Mouse (Mus musculus): ENCODE data around the gene Ddx50. TPM values are rescaled to one million over a fixed set of nuclear protein-coding genes. Genes with fewer than 3 reads are reported as not detected.
"Not testable (repeated sequence)": the region's sequence is repeated elsewhere in the genome, so short reads cannot be mapped to it uniquely, and the experiment has no call there.

The Ddx50 gene
- polyA plus RNA-seq, 1 experiment from 2014 or later: 35.4 TPM

DNA sequence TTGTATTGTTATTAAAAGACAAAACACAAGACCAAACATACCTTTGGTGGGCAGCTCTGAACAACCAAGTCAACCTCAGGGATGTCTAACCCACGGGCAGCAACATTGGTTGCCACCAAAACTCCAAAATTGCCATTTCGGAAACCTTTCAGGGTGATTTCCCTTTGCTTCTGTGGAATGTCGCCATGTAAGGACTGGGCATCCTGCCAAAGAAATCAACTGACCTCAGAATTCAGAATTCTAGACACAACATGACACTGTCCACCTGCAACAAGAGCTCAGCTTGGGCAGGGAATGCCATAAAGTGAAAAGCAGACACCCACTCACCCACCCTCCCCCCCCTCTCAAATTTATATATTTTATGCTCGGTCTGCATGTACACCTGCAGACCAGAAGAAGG lies 62.4 kb downstream of the Ddx50 start:
- H3K27ac ChIP-seq (ENCODE audit: low read length): no peak overlapping the region
- no peak for ATAC-seq (ENCODE audit: low read depth)
- H3K9ac ChIP-seq (ENCODE audit: low read depth, low read length): no peak overlapping the region
- H3K9me3 ChIP-seq (replicated peaks; ENCODE audit: control insufficient read depth, low read length): no peaks in the 10 kb centered on the region
- 73% methylated on average over 4 of the region's 4 CpGs for WGBS (ENCODE audit: insufficient replicate concordance)
- no peaks in the 10 kb centered on the region for H3K4me1 ChIP-seq (ENCODE audit: control insufficient read depth, low read depth, low read length)
- no peak overlapping the region for H3K4me3 ChIP-seq (ENCODE audit: low read depth, low read length)
- H3K36me3 ChIP-seq (ENCODE audit: control insufficient read depth, insufficient read depth): peaks cover 62% of the 10 kb centered on the region
- no peak overlapping the region for H3K4me2 ChIP-seq (ENCODE audit: low read depth, low read length)
- no peaks in the 10 kb centered on the region for H3K27me3 ChIP-seq (ENCODE audit: control insufficient read depth, insufficient read depth, low read depth, low read length)

DNA sequence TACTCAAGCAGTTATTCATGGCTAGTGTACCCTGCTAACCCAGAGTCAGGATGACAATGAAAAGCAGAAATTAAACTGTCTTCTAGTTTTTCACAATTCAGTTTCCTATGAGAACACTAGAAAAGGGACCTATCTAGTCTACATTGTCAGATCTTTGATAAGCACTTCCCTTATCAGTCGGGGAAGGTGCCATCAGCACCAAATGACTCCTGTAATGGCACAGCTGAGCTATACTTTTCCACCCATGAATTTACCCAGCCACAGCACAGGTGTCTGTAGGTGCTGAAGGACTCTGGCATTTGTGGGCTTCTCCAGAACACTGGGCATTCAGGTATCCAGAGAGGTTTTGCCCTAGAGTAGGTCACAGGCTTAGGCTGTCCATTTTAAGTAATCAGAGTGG lies 67.8 kb downstream of the Ddx50 start:
- Histone ChIP-seq H3K27me3 (ENCODE audit: control insufficient read depth, insufficient read depth, low read depth, low read length) (no peaks in the 10 kb centered on the region), H3K4me1 (ENCODE audit: control insufficient read depth, low read depth, low read length) (no peaks in the 10 kb centered on the region; the same call in 1 of the 2 replicates), H3K9me3 (replicated peaks; ENCODE audit: control insufficient read depth, low read length) (no peaks in the 10 kb centered on the region), H3K9ac (ENCODE audit: low read depth, low read length) (no peak overlapping the region), H3K36me3 (ENCODE audit: control insufficient read depth, insufficient read depth) (peaks cover 55% of the 10 kb centered on the region), H3K4me2 (ENCODE audit: low read depth, low read length) (no peak overlapping the region), H3K4me3 (ENCODE audit: low read depth, low read length) (no peak overlapping the region), H3K27ac (ENCODE audit: low read length) (no peak overlapping the region)
- WGBS (ENCODE audit: insufficient replicate concordance): 46% methylated on average over 1 of the region's 1 CpGs
- ATAC-seq (ENCODE audit: low read depth): no peak

DNA sequence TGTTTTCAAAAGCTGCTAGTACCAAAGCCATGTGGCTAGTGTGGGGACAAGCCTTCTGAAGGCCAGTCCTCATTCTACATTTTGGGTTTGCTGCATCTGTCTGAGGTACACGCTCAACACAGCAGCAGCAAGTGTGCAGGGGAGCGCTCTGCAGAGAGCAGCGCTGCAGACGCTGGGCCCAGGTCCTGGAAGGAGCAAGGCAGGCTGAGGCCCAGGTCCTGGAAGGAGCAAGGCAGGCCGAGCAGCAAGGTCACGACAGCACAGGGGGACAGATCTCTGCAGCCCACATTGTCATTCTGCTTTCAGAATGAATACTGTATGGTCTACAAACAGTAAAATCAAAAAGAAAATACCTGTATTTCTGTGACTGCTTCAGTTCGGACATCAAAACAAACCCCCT lies 68.3 kb downstream of the Ddx50 start:
- peaks cover 49% of the 10 kb centered on the region for H3K36me3 ChIP-seq (ENCODE audit: control insufficient read depth, insufficient read depth)
- 82% methylated on average over 7 of the region's 7 CpGs for WGBS (ENCODE audit: insufficient replicate concordance)
- no peaks in the 10 kb centered on the region for H3K9me3 ChIP-seq (replicated peaks; ENCODE audit: control insufficient read depth, low read length)
- ATAC-seq (ENCODE audit: low read depth): no peak
- peaks cover under 1% of the 10 kb centered on the region for H3K4me1 ChIP-seq (ENCODE audit: control insufficient read depth, low read depth, low read length)
- H3K27ac ChIP-seq (ENCODE audit: low read length): no peak overlapping the region
- H3K27me3 ChIP-seq (ENCODE audit: control insufficient read depth, insufficient read depth, low read depth, low read length): no peaks in the 10 kb centered on the region
- no peak overlapping the region for H3K4me2 ChIP-seq (ENCODE audit: low read depth, low read length)
- no peak overlapping the region for H3K4me3 ChIP-seq (ENCODE audit: low read depth, low read length)
- no peak overlapping the region for H3K9ac ChIP-seq (ENCODE audit: low read depth, low read length)

- Histone ChIP-seq H3K4me3 (ENCODE audit: low read depth, low read length) (no peak overlapping the region), H3K27ac (ENCODE audit: low read length) (no peak overlapping the region), H3K27me3 (ENCODE audit: control insufficient read depth, insufficient read depth, low read depth, low read length) (no peaks in the 10 kb centered on the region), H3K9me3 (replicated peaks; ENCODE audit: control insufficient read depth, low read length) (no peaks in the 10 kb centered on the region), H3K4me2 (ENCODE audit: low read depth, low read length) (no peak overlapping the region), H3K9ac (ENCODE audit: low read depth, low read length) (no peak overlapping the region), H3K36me3 (ENCODE audit: control insufficient read depth, insufficient read depth) (peaks cover 46% of the 10 kb centered on the region), H3K4me1 (ENCODE audit: control insufficient read depth, low read depth, low read length) (peaks cover 5% of the 10 kb centered on the region)
- ATAC-seq (ENCODE audit: low read depth): no peak
- WGBS (ENCODE audit: insufficient replicate concordance): 80% methylated on average over 17 of the region's 17 CpGs
Measured at GRCm38 (mm10) chr10:62582263-62582662, 68.8 kb downstream of the Ddx50 start.

DNA sequence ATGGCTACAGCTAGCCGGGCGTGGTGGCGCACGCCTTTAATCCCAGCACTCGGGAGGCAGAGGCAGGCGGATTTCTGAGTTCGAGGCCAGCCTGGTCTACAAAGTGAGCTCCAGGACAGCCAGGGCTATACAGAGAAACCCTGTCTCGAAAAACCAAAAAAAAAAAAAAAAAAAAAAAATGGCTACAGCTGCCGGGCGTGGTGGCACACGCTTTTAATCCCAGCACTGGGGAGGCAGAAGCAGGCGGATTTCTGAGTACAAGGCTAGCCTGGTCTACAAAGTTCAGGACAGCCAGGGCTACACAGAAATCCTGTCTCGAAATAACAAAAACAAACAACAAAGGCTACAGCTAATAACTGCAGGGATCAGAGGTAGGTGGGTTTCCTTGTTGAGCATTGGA lies 71.9 kb downstream of the Ddx50 start:
- not testable (repeated sequence) for H3K4me2 ChIP-seq (ENCODE audit: low read depth, low read length); H3K27me3 ChIP-seq (ENCODE audit: control insufficient read depth, insufficient read depth, low read depth, low read length); H3K4me1 ChIP-seq (ENCODE audit: control insufficient read depth, low read depth, low read length); ATAC-seq (ENCODE audit: low read depth); H3K4me3 ChIP-seq (ENCODE audit: low read depth, low read length); H3K9ac ChIP-seq (ENCODE audit: low read depth, low read length); H3K9me3 ChIP-seq (replicated peaks; ENCODE audit: control insufficient read depth, low read length); H3K27ac ChIP-seq (ENCODE audit: low read length)
- peaks cover 29% of the 10 kb centered on the region for H3K36me3 ChIP-seq (ENCODE audit: control insufficient read depth, insufficient read depth)
- 77% methylated on average over 12 of the region's 13 CpGs for WGBS (ENCODE audit: insufficient replicate concordance)

- peak; percentile 99 for ATAC-seq (ENCODE audit: low read depth)
- peak within 1 kb of the TSS; percentile 92 for H3K4me2 ChIP-seq (ENCODE audit: low read depth, low read length)
- peak within 1 kb of the TSS; percentile 75 for H3K27ac ChIP-seq (ENCODE audit: low read length)
Measured at GRCm38 (mm10) chr10:62578338-62579100, 72.5 kb downstream of the Ddx50 start, which contains the start of gene Kif1bp. Gene Kif1bp, minus strand, starts transcription at chr10:62578457.

GRCm38 (mm10) chr10:62577673-62578337 lies 73.2 kb downstream of the Ddx50 start:
- no peaks in the 10 kb centered on the region for H3K9me3 ChIP-seq (replicated peaks; ENCODE audit: control insufficient read depth, low read length)
- peak overlapping the region; percentile 85 for H3K9ac ChIP-seq (ENCODE audit: low read depth, low read length)
- H3K27me3 ChIP-seq (ENCODE audit: control insufficient read depth, insufficient read depth, low read depth, low read length): no peaks in the 10 kb centered on the region
- peaks cover 10% of the 10 kb centered on the region for H3K4me1 ChIP-seq (ENCODE audit: control insufficient read depth, low read depth, low read length)
- 1% methylated on average over 54 of the region's 54 CpGs for WGBS (ENCODE audit: insufficient replicate concordance)
- peak overlapping the region; percentile 92 for H3K4me3 ChIP-seq (ENCODE audit: low read depth, low read length)
- H3K27ac ChIP-seq (ENCODE audit: low read length): peak overlapping the region; percentile 75
- ATAC-seq (ENCODE audit: low read depth): peak; percentile 78
- peak overlapping the region; percentile 92 for H3K4me2 ChIP-seq (ENCODE audit: low read depth, low read length)
- peaks cover 23% of the 10 kb centered on the region for H3K36me3 ChIP-seq (ENCODE audit: control insufficient read depth, insufficient read depth)

More at GRCm38 (mm10) chr10:62578338-62579100, 72.5 kb downstream of the Ddx50 start, which contains the start of gene Kif1bp:
- H3K36me3 ChIP-seq (ENCODE audit: control insufficient read depth, insufficient read depth): peaks cover 25% of the 10 kb centered on the region
- no peaks in the 10 kb centered on the region for H3K27me3 ChIP-seq (ENCODE audit: control insufficient read depth, insufficient read depth, low read depth, low read length)
- H3K4me3 ChIP-seq (ENCODE audit: low read depth, low read length): peak within 1 kb of the TSS; percentile 92
- H3K4me1 ChIP-seq (ENCODE audit: control insufficient read depth, low read depth, low read length): peaks cover 10% of the 10 kb centered on the region
- H3K9ac ChIP-seq (ENCODE audit: low read depth, low read length): peak within 1 kb of the TSS; percentile 85
- H3K9me3 ChIP-seq (replicated peaks; ENCODE audit: control insufficient read depth, low read length): no peaks in the 10 kb centered on the region
- 6% methylated on average over 33 of the region's 33 CpGs for WGBS (ENCODE audit: insufficient replicate concordance)

- no peak for ATAC-seq (ENCODE audit: low read depth)
- Histone ChIP-seq H3K4me2 (ENCODE audit: low read depth, low read length) (no peak overlapping the region), H3K4me3 (ENCODE audit: low read depth, low read length) (no peak overlapping the region), H3K36me3 (ENCODE audit: control insufficient read depth, insufficient read depth) (peaks cover 9% of the 10 kb centered on the region; the same call in 1 of the 2 replicates), H3K27ac (ENCODE audit: low read length) (no peak overlapping the region), H3K4me1 (ENCODE audit: control insufficient read depth, low read depth, low read length) (peaks cover 10% of the 10 kb centered on the region), H3K27me3 (ENCODE audit: control insufficient read depth, insufficient read depth, low read depth, low read length) (no peaks in the 10 kb centered on the region), H3K9ac (ENCODE audit: low read depth, low read length) (no peak overlapping the region), H3K9me3 (replicated peaks; ENCODE audit: control insufficient read depth, low read length) (no peaks in the 10 kb centered on the region)
- 83% methylated on average over 13 of the region's 13 CpGs for WGBS (ENCODE audit: insufficient replicate concordance)
Measured at GRCm38 (mm10) chr10:62575001-62575400, 76.0 kb downstream of the Ddx50 start.

Data from liver, embryonic 16.5 days (tissue).